Mouse (Mus musculus): ENCODE data around the gene Prcd.

The Prcd gene

GRCm38 (mm10) chr11:116626299-116627071, 26.8 kb upstream of the Prcd start, which contains the start of gene Rhbdf2:
Gene Rhbdf2, minus strand, starts transcription at chr11:116627019.
- DNase-seq = no peak

- peak; percentile 60 to 77 for DNase-seq
Observed at GRCm38 (mm10) chr11:116627072-116628020, 26.0 kb upstream of the Prcd start.

- peak; percentile 82 to 95 for DNase-seq
Observed at GRCm38 (mm10) chr11:116628712-116629111, 24.6 kb upstream of the Prcd start.

- no peak for DNase-seq
Observed at GRCm38 (mm10) chr11:116629472-116629871, 23.9 kb upstream of the Prcd start.

- DNase-seq = no peak
Observed at GRCm38 (mm10) chr11:116630171-116630965, 23.0 kb upstream of the Prcd start.

GRCm38 (mm10) chr11:116632962-116633361, 20.4 kb upstream of the Prcd start:
- no peak for DNase-seq

GRCm38 (mm10) chr11:116636607-116637006, 16.7 kb upstream of the Prcd start:
- DNase-seq = peak in 1 of 2 experiments; percentile 52

GRCm38 (mm10) chr11:116641168-116641567, 12.2 kb upstream of the Prcd start:
- peak in 1 of 2 experiments; percentile 54 for DNase-seq

GRCm38 (mm10) chr11:116641731-116642130, 11.6 kb upstream of the Prcd start:
- DNase-seq = no peak

GRCm38 (mm10) chr11:116642681-116643578, 10.4 kb upstream of the Prcd start:
- DNase-seq = peak; percentile 85 to 88

GRCm38 (mm10) chr11:116643579-116644224, 9.6 kb upstream of the Prcd start:
- peak in 1 of 2 experiments; percentile 49 for DNase-seq

GRCm38 (mm10) chr11:116644225-116645112, 8.9 kb upstream of the Prcd start:
- DNase-seq = peak in 1 of 2 experiments; percentile 46

GRCm38 (mm10) chr11:116645446-116646110, 7.8 kb upstream of the Prcd start:
- peak in 1 of 2 experiments; percentile 35 for DNase-seq

GRCm38 (mm10) chr11:116646136-116646535, 7.2 kb upstream of the Prcd start:
- peak in 1 of 2 experiments; percentile 38 for DNase-seq

GRCm38 (mm10) chr11:116646771-116647170, 6.6 kb upstream of the Prcd start:
- DNase-seq = peak in 1 of 2 experiments; percentile 31

GRCm38 (mm10) chr11:116647340-116647991, 5.9 kb upstream of the Prcd start:
- peak in 1 of 2 experiments; percentile 60 for DNase-seq

GRCm38 (mm10) chr11:116648213-116648921, 5.0 kb upstream of the Prcd start:
- peak; percentile 52 to 72 for DNase-seq

- peak in 1 of 2 experiments; percentile 43 for DNase-seq
Observed at GRCm38 (mm10) chr11:116648976-116649375, 4.4 kb upstream of the Prcd start.

All from kidney, postnatal 25 days (tissue).